Mouse (Mus musculus): ENCODE measurements around the gene Psmc3. TPM values are rescaled to one million over a fixed set of nuclear protein-coding genes. Genes with fewer than 3 reads are reported as not detected.
A peak's percentile ranks its signal among the peaks of the same experiment; 100 is the strongest.
"Not testable (repeated sequence)": the region's sequence is repeated elsewhere in the genome, so short reads cannot be mapped to it uniquely, and the experiment has no call there.

The Psmc3 gene
- 324 and 347 TPM in 2 replicates for polyA plus RNA-seq (2014; fragmentation: Nextera tagmentation; extraction: Ambion mirVana)

GRCm38 (mm10) chr2:91053934-91054382 lies at the start of gene Psmc3:
TSS of gene Psmc3 (plus strand) at chr2:91054009.
- under 1% methylated on average over 40 of the region's 40 CpGs for WGBS
- Histone ChIP-seq H3K27ac (ENCODE audit: low read depth, low read length) (peak within 1 kb of the TSS; percentile 81), H3K4me1 (replicated peaks; ENCODE audit: control insufficient read depth, insufficient read depth, low read length) (peaks cover 16% of the 10 kb centered on the region), H3K4me3 (ENCODE audit: low read depth, low read length) (peak within 1 kb of the TSS; percentile 96), H3K36me3 (ENCODE audit: control insufficient read depth, insufficient read depth, low read length) (peaks cover 29% of the 10 kb centered on the region), H3K4me2 (peak within 1 kb of the TSS; percentile 93), H3K27me3 (replicated peaks; ENCODE audit: control insufficient read depth, insufficient read depth, low read length) (no peaks in the 10 kb centered on the region), H3K9me3 (ENCODE audit: control insufficient read depth, low read length) (no peaks in the 10 kb centered on the region), H3K9ac (ENCODE audit: low read depth, low read length) (peak within 1 kb of the TSS; percentile 90)
- DNase-seq (ENCODE audit: low spot score) (peak; percentile 93), ATAC-seq (replicated peaks; ENCODE audit: low FRiP score) (peak; percentile 98)

GRCm38 (mm10) chr2:91008536-91008935 lies 45.3 kb upstream of the Psmc3 start:
- H3K36me3 ChIP-seq (ENCODE audit: control insufficient read depth, insufficient read depth, low read length), result peaks cover 60% of the 10 kb centered on the region
- H3K4me1 ChIP-seq (replicated peaks; ENCODE audit: control insufficient read depth, insufficient read depth, low read length), result no peaks in the 10 kb centered on the region
- DNase-seq (ENCODE audit: low spot score) (no peak), ATAC-seq (replicated peaks; ENCODE audit: low FRiP score) (no peak)
- no peak overlapping the region for H3K9ac ChIP-seq (ENCODE audit: low read depth, low read length)
- 96% methylated on average over 8 of the region's 8 CpGs for WGBS
- no peaks in the 10 kb centered on the region for H3K27me3 ChIP-seq (replicated peaks; ENCODE audit: control insufficient read depth, insufficient read depth, low read length)
- H3K9me3 ChIP-seq (ENCODE audit: control insufficient read depth, low read length), result no peaks in the 10 kb centered on the region
- no peak overlapping the region for H3K27ac ChIP-seq (ENCODE audit: low read depth, low read length)
- H3K4me3 ChIP-seq (ENCODE audit: low read depth, low read length), result no peak overlapping the region
- no peak overlapping the region for H3K4me2 ChIP-seq

DNA sequence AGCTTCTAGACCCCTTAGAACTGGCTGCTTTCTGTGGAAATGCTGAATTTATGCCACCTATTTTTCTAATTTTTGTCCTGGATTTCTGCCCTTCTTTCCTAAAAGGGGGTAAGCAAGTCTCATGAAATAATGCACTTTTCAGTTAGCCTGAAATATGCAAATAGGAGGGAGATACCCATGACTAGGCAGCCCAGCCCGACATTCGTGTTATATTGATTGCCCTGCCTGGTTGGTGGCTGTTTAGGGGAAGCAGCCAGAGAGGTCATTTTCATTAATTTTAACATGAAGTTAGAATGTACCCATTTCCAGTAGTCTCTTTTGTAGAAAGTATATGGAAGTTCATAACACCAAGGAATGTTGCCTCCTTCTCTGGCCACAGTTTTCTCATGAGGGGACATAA lies 39.9 kb upstream of the Psmc3 start:
- Histone ChIP-seq H3K9ac (ENCODE audit: low read depth, low read length) (no peak overlapping the region), H3K27me3 (replicated peaks; ENCODE audit: control insufficient read depth, insufficient read depth, low read length) (no peaks in the 10 kb centered on the region), H3K27ac (ENCODE audit: low read depth, low read length) (no peak overlapping the region), H3K9me3 (ENCODE audit: control insufficient read depth, low read length) (no peaks in the 10 kb centered on the region), H3K4me2 (no peak overlapping the region), H3K4me3 (ENCODE audit: low read depth, low read length) (no peak overlapping the region), H3K36me3 (ENCODE audit: control insufficient read depth, insufficient read depth, low read length) (peaks cover 52% of the 10 kb centered on the region), H3K4me1 (replicated peaks; ENCODE audit: control insufficient read depth, insufficient read depth, low read length) (no peaks in the 10 kb centered on the region; the same call in 1 of the 2 replicates)
- 84% methylated on average over 2 of the region's 2 CpGs for WGBS
- ATAC-seq (replicated peaks; ENCODE audit: low FRiP score), result no peak
- DNase-seq (ENCODE audit: low spot score), result no peak

DNA sequence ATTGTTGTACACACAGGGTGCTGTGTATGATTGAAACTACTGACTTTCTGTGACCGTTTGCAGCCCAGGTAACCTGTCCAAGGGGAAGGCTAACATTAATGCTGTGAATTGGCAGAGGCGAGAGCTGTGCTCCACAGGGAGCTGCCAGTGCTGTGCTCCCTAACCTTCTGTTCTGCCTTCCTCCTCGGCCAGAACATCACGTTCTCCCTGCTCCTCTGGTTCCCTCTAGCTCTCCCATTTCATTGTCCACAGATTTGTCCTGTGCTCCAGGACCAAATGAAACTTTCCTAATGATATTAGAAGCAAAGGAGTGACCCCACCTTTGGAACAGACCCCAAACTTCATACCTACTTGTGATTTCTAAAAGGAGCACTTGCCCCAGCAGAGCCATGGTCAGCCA lies 38.4 kb upstream of the Psmc3 start:
- H3K9ac ChIP-seq (ENCODE audit: low read depth, low read length), result no peak overlapping the region
- DNase-seq (ENCODE audit: low spot score) (peak; percentile 18), ATAC-seq (replicated peaks; ENCODE audit: low FRiP score) (no peak)
- H3K9me3 ChIP-seq (ENCODE audit: control insufficient read depth, low read length), result no peaks in the 10 kb centered on the region
- no peak overlapping the region for H3K4me2 ChIP-seq
- no peak overlapping the region for H3K27ac ChIP-seq (ENCODE audit: low read depth, low read length)
- 88% methylated on average over 4 of the region's 4 CpGs for WGBS
- no peaks in the 10 kb centered on the region; the same call in 1 of the 2 replicates for H3K4me1 ChIP-seq (replicated peaks; ENCODE audit: control insufficient read depth, insufficient read depth, low read length)
- peaks cover 48% of the 10 kb centered on the region for H3K36me3 ChIP-seq (ENCODE audit: control insufficient read depth, insufficient read depth, low read length)
- H3K4me3 ChIP-seq (ENCODE audit: low read depth, low read length), result no peak overlapping the region
- H3K27me3 ChIP-seq (replicated peaks; ENCODE audit: control insufficient read depth, insufficient read depth, low read length), result no peaks in the 10 kb centered on the region

GRCm38 (mm10) chr2:91018061-91018788 lies 35.6 kb upstream of the Psmc3 start:
- ATAC-seq (replicated peaks; ENCODE audit: low FRiP score) (no peak), DNase-seq (ENCODE audit: low spot score) (no peak)
- H3K36me3 ChIP-seq (ENCODE audit: control insufficient read depth, insufficient read depth, low read length), result peaks cover 38% of the 10 kb centered on the region
- H3K4me3 ChIP-seq (ENCODE audit: low read depth, low read length), result no peak overlapping the region
- WGBS, result 88% methylated on average over 8 of the region's 8 CpGs
- H3K9me3 ChIP-seq (ENCODE audit: control insufficient read depth, low read length), result no peaks in the 10 kb centered on the region
- H3K9ac ChIP-seq (ENCODE audit: low read depth, low read length), result no peak overlapping the region
- H3K4me2 ChIP-seq, result no peak overlapping the region
- no peaks in the 10 kb centered on the region; the same call in 1 of the 2 replicates for H3K4me1 ChIP-seq (replicated peaks; ENCODE audit: control insufficient read depth, insufficient read depth, low read length)
- H3K27me3 ChIP-seq (replicated peaks; ENCODE audit: control insufficient read depth, insufficient read depth, low read length), result no peaks in the 10 kb centered on the region
- H3K27ac ChIP-seq (ENCODE audit: low read depth, low read length), result no peak overlapping the region

DNA sequence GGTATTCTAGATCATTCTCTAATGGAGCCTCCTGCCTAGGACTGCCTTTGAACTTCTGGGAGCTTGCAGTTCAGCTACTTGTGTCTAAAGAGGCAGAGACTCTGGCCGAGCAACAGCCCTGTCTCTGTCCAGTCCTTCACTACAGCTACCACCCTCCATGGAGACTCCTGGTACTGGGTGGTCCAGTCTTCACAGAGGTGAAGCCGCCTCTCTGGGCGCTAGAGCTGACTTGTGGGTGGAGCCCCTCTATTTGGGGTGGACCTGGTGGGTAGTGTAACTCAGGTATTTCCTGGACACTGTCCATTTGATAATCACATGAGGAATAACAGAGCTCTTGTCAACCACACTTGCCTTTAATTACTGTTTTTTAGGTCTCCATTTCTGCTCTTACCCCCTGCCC lies 33.9 kb upstream of the Psmc3 start:
- Histone ChIP-seq H3K4me2 (no peak overlapping the region), H3K4me1 (replicated peaks; ENCODE audit: control insufficient read depth, insufficient read depth, low read length) (no peaks in the 10 kb centered on the region; the same call in 1 of the 2 replicates), H3K9me3 (ENCODE audit: control insufficient read depth, low read length) (no peaks in the 10 kb centered on the region), H3K4me3 (ENCODE audit: low read depth, low read length) (no peak overlapping the region), H3K27ac (ENCODE audit: low read depth, low read length) (no peak overlapping the region), H3K27me3 (replicated peaks; ENCODE audit: control insufficient read depth, insufficient read depth, low read length) (no peaks in the 10 kb centered on the region), H3K9ac (ENCODE audit: low read depth, low read length) (no peak overlapping the region), H3K36me3 (ENCODE audit: control insufficient read depth, insufficient read depth, low read length) (peaks cover 29% of the 10 kb centered on the region)
- WGBS, result 93% methylated on average over 3 of the region's 3 CpGs
- ATAC-seq (replicated peaks; ENCODE audit: low FRiP score) (no peak), DNase-seq (ENCODE audit: low spot score) (no peak)

- not testable (repeated sequence) for H3K27me3 ChIP-seq (replicated peaks; ENCODE audit: control insufficient read depth, insufficient read depth, low read length); H3K4me2 ChIP-seq; H3K9me3 ChIP-seq (ENCODE audit: control insufficient read depth, low read length); DNase-seq (ENCODE audit: low spot score); ATAC-seq (replicated peaks; ENCODE audit: low FRiP score); H3K4me1 ChIP-seq (replicated peaks; ENCODE audit: control insufficient read depth, insufficient read depth, low read length); H3K9ac ChIP-seq (ENCODE audit: low read depth, low read length); H3K27ac ChIP-seq (ENCODE audit: low read depth, low read length); H3K4me3 ChIP-seq (ENCODE audit: low read depth, low read length)
- 96% methylated on average over 7 of the region's 7 CpGs for WGBS
- H3K36me3 ChIP-seq (ENCODE audit: control insufficient read depth, insufficient read depth, low read length), result peaks cover 19% of the 10 kb centered on the region
These were observed 31.5 kb upstream of the Psmc3 start for GRCm38 (mm10) chr2:91022266-91022665.

DNA sequence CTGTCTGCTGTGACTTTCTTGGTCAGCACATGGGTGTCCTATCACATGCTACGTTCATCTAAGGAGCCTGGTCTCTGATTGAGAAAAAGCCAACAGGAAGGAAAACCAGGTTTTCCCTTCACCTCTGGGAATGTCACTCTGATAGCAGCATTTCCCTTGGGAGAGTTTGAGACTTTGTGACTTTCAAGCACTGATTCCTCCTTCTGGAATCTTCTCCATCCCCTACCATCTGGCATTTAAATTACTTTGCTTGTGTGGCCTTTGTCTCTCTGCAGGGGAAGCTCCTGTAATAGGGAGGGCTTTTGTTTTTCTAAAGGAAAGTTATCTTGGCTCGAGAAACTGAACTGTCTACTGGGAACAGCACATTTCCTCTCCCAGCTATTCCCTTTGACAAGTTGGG lies 30.7 kb upstream of the Psmc3 start:
- H3K4me1 ChIP-seq (replicated peaks; ENCODE audit: control insufficient read depth, insufficient read depth, low read length), result peaks cover 9% of the 10 kb centered on the region
- ATAC-seq (replicated peaks; ENCODE audit: low FRiP score) (no peak), DNase-seq (ENCODE audit: low spot score) (no peak)
- no peak overlapping the region for H3K27ac ChIP-seq (ENCODE audit: low read depth, low read length)
- no peak overlapping the region for H3K4me2 ChIP-seq
- no peaks in the 10 kb centered on the region for H3K9me3 ChIP-seq (ENCODE audit: control insufficient read depth, low read length)
- 67% methylated on average over 2 of the region's 2 CpGs for WGBS
- no peak overlapping the region for H3K4me3 ChIP-seq (ENCODE audit: low read depth, low read length)
- no peaks in the 10 kb centered on the region for H3K27me3 ChIP-seq (replicated peaks; ENCODE audit: control insufficient read depth, insufficient read depth, low read length)
- H3K36me3 ChIP-seq (ENCODE audit: control insufficient read depth, insufficient read depth, low read length), result peaks cover 16% of the 10 kb centered on the region
- H3K9ac ChIP-seq (ENCODE audit: low read depth, low read length), result no peak overlapping the region

DNA sequence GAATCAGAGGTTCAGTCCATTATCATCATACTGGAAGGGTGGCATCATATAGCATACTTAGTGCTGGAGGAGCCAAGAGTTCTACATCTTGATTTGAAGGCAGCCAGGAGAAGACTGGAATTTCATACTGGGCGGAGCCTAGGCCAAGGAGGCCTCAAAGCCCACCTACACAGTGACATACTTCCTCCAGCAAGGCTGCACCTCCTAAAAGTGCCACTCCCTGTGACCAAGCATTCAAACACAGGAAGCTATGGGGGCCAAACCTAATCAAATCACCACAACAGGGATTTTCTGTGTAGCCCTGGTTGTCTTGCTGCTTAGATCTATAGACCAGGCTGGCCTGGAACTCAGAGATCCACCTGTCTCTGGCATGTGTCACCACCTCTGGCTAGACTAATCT lies 29.9 kb upstream of the Psmc3 start:
- no peak overlapping the region for H3K9ac ChIP-seq (ENCODE audit: low read depth, low read length)
- H3K9me3 ChIP-seq (ENCODE audit: control insufficient read depth, low read length), result no peaks in the 10 kb centered on the region
- H3K27ac ChIP-seq (ENCODE audit: low read depth, low read length), result no peak overlapping the region
- H3K4me3 ChIP-seq (ENCODE audit: low read depth, low read length), result no peak overlapping the region
- WGBS, result 78% methylated on average over 1 of the region's 1 CpGs
- peaks cover 13% of the 10 kb centered on the region for H3K36me3 ChIP-seq (ENCODE audit: control insufficient read depth, insufficient read depth, low read length)
- H3K4me1 ChIP-seq (replicated peaks; ENCODE audit: control insufficient read depth, insufficient read depth, low read length), result peaks cover 13% of the 10 kb centered on the region
- ATAC-seq (replicated peaks; ENCODE audit: low FRiP score) (no peak), DNase-seq (ENCODE audit: low spot score) (no peak)
- no peak overlapping the region for H3K4me2 ChIP-seq
- H3K27me3 ChIP-seq (replicated peaks; ENCODE audit: control insufficient read depth, insufficient read depth, low read length), result no peaks in the 10 kb centered on the region

All from liver, embryonic 11.5 days (tissue).